Mouse (Mus musculus): ENCODE measurements around the gene Ssh2. TPM values are rescaled to one million over a fixed set of nuclear protein-coding genes. Genes with fewer than 3 reads are reported as not detected.
A peak's percentile ranks its signal among the peaks of the same experiment; 100 is the strongest.

Gene Ssh2
- total RNA-seq, 2 experiments from 2014 or later = 10.8 to 20.6 TPM

DNA sequence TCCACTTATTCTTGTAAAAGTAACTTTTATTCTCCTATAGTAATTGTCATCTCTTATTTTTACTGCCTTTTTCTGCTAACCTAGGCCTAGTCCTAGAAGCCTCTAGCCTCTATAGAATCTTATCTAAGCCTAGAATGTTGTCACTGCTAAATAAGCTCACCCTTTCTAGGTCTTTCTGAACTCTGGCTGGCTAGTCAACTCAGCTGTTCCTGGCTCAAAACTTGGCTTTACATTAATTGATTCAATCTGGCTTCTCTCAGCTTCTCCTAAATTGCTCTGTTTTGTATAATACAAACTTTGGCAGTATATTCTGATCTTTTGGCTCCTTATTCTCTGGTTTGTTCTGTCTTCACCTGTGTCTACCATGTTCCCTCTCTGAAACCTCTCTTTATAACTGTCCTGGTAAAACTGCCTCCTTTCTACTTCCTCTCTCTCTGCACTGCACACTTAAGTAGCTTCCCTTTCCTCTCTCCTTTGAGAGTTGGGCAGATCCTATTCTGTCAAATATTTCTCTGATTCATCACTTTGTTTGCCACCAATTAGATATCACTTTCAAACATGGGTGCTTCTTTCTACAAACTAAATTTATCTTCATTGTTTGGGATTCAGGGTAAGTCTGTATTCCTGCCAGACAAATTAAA lies 102.5 kb downstream of the Ssh2 start:
- no peak for ATAC-seq (replicated peaks; ENCODE audit: low FRiP score, poor library complexity, severe bottlenecking)

DNA sequence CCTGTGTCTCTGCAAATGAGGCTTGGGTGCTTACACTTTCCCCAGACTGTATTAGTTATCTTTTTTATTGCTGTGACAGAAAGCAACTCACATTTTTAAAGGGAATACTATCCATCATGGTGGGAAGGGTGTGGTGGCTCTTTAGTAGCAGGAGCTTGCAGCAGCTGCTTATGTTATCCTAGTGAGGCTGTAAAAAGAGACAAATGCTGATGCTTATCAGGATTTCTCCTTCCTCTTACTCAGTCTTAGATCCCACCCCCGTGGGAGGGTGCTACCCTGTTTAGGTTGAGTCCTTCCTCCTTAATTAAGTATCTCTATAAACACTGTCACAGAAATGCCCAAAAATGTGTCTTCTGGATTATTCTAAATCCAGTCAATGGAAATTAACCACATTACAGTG lies 105.1 kb downstream of the Ssh2 start:
- ATAC-seq (replicated peaks; ENCODE audit: low FRiP score, poor library complexity, severe bottlenecking) = no peak

DNA sequence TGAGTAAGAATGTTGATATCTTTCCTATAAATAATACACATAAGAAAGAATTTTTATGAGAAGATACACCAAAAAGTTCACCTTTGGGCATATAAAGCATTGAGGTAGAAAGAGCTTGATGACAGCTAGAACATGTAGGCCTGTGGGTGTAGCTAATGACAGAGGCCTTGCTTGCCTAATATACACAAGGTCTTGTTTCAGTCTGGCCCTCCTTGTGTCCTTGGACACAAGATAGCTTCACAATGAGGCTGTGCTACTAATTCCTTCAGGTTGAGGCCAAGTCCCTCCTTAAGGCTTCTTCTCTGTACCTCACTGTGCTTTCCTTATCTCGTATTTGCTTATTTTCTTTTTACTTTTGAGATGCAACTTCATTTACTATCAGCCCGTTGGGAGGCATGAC lies 114.4 kb downstream of the Ssh2 start:
- no peak for ATAC-seq (replicated peaks; ENCODE audit: low FRiP score, poor library complexity, severe bottlenecking)

DNA sequence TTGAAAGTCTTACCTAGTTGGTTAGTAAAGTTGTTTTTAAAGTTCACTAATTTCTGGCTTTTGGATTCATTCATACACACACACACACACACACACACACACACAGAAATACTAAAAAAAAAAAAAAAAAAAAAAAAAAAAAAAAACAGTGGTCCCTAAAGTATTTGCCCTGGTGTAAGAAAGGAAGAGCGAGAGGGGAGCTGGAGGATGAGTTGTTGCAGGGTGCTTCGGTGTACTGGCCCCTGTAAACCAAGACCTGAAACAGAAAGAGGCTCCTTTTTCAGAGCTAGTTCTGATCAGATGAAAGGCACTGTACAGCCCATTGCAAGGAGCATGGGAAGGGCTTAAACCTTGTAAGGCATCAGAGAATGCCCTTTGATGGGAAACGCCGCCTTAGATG lies 131.2 kb downstream of the Ssh2 start:
- no peak for ATAC-seq (replicated peaks; ENCODE audit: low FRiP score, poor library complexity, severe bottlenecking)

DNA sequence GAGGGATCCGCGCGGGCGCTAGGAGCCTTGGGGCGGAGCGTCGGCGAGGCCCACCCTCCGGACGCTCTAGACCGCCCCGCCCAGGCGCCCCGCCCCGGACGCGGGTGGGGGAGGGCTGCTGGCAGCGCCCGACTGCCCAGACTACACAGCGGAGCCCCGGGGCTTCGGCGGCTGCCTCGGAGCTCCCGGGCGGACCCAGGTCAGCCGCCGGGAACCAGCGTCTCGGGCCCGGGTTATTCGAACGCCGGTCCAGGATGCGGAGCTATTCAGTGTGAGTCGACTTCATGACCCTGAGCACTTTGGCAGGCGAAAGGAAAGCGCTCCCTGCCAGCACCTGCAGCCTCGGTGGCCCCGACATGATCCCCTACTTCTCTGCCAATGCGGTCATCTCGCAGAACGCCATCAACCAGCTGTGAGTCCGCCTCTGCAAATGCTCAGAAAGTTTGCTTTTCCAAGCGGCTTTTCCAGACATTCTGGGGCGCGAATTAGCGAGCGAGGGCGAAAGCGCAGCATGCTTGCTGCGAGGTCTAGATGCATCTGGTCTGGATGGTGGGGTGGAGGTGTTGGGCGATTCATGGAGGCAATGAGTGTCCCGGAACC lies 132.2 kb downstream of the Ssh2 start:
- peak; percentile 94 for ATAC-seq (replicated peaks; ENCODE audit: low FRiP score, poor library complexity, severe bottlenecking)

DNA sequence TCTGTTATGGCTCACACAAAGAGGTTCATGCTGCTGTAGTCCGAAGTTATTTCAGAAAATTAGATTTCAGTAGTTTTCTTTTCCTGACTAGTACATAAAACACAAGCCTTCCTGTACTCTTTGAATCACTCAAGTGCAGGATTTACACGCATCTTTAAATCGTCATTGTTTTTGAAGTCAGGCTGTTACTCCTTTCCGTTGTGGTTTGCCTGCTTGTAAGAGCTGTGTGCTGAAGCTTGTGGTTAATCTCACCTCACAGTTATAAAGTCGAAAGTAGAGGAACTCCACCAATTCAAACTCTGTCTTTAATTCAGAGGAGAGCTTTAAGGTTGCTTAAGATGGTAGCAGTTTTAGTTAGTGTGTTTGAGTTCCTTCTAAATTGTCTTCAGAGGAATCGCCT lies 132.9 kb downstream of the Ssh2 start:
- no peak for ATAC-seq (replicated peaks; ENCODE audit: low FRiP score, poor library complexity, severe bottlenecking)

DNA sequence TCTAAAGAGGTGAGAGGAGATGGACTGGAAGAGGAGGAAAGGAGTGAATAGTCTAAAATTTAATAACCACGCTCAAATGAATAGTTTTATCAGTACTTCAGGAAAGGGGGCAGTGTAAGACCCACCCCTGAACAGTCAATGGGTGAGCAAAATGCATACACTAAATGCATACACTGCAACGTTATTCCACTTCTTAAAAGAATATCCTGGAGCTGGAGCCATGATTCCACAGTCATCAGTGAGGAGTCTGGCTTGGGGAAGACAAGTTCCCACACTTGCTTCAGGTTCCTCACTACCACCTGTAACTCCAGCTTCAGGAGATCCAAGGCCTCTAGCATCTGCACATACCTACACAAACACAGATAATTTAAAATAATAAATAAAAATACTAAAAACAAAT lies 133.6 kb downstream of the Ssh2 start:
- ATAC-seq (replicated peaks; ENCODE audit: low FRiP score, poor library complexity, severe bottlenecking) = no peak

DNA sequence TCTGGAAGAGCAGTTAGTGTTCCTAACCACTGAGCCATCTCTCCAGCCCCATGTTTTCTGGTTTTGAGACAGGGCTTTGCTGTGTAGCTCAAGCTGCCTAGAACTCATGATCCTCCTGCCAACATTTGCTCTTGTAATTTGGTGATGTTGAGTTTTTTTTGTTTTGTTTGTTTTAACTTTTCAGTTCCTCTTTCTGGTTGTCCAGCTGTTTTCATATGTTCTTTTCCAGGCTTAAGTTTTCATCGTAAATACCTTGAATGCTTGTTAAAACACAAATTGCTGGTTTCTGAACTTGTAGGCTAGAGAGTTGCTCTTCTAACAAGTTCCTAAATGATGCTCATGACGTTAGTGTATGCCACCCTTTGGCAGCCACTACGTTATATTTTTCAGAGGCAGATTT lies 139.0 kb downstream of the Ssh2 start:
- no peak for ATAC-seq (replicated peaks; ENCODE audit: low FRiP score, poor library complexity, severe bottlenecking)

DNA sequence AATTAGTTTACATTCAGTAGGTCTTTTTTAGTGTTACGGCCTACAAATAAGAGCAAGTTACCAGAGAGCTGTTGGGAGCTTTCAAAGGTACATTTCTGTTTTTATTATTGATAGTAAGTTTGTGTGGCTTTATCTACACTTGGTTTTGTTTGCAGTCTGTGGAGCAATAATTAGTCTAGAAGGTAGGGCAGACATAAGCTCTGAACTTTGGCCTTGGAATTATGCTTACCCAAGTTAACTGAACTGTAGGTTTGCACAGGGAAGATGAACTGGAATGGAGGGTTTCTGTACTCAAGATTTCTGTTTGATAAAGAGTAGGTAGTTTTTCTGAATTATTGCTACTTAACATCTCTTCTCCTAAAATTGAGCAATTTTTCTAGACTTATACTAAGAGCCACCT lies 141.8 kb downstream of the Ssh2 start:
- no peak for ATAC-seq (replicated peaks; ENCODE audit: low FRiP score, poor library complexity, severe bottlenecking)

DNA sequence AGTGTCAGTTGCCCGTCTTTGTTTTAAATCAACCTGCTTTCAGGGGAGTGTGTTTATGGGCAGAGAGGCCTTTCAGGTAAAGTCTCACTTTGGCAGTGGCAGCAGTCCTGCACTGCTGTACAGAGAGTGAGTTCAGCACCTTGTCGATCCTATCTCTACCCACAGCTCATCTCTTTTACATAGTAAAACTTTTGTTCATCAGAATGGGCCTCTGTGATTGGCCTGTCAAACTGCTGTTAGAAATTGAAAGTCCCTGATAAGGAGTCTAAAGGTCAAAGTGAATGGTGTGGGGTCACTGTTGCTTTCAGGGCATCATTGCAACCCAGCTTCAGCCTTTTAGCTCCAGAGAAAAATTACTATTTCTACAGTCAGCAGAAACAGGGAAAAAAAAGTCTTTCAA lies 147.4 kb downstream of the Ssh2 start:
- ATAC-seq (replicated peaks; ENCODE audit: low FRiP score, poor library complexity, severe bottlenecking) = no peak

DNA sequence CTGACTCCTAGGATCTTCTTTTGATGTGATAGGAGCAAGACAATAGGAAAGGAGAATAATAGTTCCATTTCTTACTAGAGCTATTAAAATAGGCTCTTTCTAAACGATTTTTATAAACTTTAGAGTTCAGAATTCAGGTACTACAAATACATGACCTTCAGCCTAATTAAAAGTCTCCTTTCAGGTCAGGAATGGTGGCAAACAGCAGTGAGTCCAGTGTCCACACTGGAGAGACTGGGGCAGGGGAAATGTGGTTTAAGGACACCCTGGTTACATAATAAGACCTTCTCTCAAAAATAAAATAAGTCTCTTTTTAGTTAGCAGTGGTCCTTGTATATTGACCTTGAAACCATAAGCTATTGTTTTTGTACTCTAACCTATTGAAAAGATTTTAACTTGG lies 148.3 kb downstream of the Ssh2 start:
- no peak for ATAC-seq (replicated peaks; ENCODE audit: low FRiP score, poor library complexity, severe bottlenecking)

DNA sequence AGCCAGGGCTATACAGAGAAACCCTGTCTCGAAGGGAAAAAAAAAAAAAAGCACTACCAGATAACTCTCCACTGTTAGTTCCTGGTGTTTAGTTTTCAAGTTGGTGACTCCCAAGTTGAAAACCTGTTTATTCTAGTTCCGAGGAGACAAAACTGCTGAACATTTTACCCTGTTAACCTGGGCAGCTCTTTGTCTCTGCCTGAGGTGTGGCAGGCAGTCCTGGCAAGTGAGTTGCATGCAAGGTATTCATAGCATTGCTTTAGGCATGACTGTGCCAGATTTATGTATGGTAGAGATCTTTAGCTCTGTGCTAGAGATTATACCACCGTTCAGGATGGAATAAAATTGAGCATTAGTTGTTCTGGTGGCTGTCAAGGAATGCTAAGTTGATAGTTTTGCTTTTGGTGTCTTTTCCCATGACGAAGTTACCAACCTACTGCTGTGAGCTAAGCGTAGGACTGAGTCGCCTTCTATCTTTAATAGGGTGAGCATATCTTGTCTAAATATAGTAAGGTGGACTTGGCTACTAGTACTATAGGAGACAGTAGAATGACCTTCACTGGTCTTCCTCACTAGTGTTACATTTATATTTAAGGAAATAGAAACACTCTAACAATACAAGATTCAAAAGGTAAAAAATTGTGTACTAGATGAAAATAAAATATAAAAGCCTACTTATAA lies 149.8 kb downstream of the Ssh2 start:
- no peak for ATAC-seq (replicated peaks; ENCODE audit: low FRiP score, poor library complexity, severe bottlenecking)

DNA sequence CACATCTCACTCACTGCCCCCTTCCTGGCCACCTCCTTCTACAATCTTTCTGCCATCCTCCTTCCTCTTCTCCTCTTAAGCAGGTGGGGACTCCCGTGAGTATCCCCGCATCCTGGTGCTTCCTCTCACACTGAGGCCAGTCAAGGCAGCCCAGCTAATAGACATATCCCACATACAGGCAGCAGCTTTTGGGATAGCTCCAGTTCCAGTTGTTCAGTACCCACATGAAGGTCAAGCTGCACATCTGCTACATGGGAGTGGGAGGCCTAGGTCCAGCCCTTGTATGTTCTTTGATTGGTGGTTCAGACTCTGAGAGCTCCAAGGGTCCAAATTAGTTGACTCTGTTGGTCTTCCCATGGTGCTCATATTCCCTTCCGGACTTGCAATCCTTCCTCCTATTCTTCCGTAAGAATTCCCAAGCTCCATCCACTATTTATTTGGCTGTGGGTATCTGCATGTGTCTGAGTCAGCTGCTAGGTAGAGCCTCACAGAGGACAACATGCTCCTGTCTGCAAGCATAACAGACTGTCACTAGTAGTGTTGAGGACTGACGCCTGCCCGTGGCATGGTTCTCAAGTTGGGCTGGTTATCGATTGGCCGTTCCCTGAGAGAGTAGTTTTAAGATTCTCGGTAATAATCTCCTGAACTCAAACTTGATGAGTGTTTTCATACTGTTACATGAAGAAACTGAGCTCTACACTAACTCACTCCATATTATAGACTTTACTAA lies 151.6 kb downstream of the Ssh2 start:
- no peak for ATAC-seq (replicated peaks; ENCODE audit: low FRiP score, poor library complexity, severe bottlenecking)

DNA sequence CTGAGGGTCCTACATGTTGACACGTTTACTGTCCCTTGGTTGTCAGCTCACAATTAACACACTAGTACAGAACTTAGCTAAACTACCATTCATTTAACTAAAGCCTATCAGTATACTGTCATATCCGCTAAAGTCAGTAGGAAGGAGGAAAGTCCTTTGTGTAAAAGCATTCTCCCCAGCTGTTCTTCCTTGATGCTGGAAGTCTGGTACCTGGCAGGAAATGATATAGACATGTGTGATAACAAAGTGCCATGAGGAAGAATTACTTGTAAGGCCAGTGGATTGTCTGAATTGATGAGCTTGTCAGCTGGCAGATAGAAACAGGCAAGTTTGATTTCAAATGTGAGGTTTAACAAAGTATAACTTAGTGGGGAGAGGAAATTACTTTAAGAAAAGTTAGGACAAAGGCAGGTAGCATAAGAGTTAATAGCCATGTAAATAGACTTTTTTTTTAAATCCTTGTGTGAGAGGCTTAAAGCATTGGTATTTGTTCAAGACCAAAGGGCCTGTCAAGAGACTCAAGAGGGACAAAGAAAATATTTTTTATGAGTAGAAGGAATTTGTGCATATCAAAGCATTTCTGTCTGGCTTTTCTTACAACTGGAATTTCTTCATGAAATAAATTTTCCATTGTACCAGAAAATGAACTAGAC lies 153.2 kb downstream of the Ssh2 start:
- ATAC-seq (replicated peaks; ENCODE audit: low FRiP score, poor library complexity, severe bottlenecking) = no peak

DNA sequence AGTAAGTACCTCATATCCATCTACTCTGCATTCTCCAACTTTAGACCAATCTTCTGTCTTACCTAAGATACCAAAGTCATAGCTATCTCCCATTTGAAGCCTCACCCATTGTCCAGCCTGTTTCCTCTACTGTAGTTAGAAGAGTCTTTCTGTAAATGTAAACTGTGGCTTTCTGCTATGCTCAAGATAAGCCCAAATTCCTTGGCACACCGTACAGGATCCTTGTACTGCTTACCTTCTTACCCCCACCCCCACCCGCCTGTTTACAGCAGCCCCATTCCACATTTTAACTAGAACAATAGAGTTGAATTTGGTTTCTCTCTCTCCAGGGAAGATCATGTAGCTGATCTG lies 153.7 kb downstream of the Ssh2 start:
- no peak for ATAC-seq (replicated peaks; ENCODE audit: low FRiP score, poor library complexity, severe bottlenecking)

DNA sequence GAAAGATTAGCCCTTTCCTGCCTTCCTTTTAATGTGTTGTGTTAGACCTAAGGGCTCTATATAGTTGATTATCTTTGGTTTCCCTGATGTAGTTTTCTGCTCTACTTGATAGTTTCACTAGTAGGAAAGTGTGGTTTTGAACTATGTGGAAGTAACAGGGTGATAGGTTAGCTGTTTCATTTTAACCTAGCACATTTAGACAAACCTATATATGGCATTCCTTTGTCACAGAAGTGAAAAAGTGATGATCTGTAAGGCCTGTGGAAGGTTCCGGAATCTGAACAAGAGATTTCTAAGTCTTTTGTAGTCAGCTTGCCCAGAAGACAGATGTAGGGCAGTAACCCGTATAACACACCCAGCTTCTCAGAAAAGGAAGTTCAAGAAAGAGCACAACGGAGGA lies 155.0 kb downstream of the Ssh2 start:
- ATAC-seq (replicated peaks; ENCODE audit: low FRiP score, poor library complexity, severe bottlenecking) = no peak

DNA sequence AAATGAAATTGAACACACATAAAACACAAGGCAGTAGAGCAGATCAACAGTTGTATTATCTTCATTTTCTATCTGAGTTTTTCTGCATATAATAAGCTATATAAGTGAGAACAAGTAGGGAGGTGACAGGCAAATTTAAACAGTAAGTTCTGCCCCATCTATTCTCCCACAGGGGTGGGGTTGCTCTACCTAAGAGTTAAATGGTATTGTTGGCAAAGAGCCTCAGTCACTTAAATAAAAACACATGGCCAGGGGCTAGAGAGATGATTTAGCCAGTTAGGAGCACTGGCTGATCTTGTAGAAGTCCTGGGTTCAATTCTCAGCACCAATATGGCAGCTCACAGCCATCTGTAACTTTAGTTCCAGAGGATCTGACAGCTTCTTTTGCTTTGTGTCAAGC lies 155.6 kb downstream of the Ssh2 start:
- ATAC-seq (replicated peaks; ENCODE audit: low FRiP score, poor library complexity, severe bottlenecking) = no peak

DNA sequence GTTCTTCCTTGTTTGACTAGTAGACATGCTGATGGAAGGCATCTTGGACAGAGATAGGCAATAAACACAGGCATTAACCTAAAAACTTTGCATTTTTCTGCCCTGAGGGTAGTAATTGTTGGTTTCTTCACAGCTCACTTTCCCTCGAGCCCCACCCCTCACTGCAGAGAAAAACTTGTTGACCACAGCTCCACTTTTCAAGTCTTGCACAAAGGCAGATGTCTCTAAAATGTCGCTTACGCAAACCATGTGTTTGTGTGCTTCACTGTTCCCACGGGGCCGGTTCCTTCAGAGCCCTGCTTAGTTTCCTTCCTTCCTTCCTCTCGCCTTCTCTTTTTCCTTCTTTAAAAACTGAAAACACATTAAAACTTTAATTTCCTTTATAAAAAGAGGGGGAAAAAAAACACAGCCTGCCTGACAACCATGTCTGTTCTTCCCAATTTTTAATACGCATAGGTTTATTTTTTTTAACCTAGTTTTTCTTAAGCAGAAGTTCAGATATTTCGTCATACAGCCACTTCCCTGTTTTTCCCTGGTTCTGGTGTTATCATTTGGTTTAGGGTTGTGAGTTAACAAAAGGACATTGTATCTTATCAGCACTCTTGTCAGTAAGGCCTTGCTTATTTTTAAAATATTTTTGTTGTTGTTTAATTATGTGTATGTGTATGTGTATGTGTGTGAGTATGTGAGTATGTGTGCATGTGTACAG lies 156.3 kb downstream of the Ssh2 start:
- ATAC-seq (replicated peaks; ENCODE audit: low FRiP score, poor library complexity, severe bottlenecking) = no peak

DNA sequence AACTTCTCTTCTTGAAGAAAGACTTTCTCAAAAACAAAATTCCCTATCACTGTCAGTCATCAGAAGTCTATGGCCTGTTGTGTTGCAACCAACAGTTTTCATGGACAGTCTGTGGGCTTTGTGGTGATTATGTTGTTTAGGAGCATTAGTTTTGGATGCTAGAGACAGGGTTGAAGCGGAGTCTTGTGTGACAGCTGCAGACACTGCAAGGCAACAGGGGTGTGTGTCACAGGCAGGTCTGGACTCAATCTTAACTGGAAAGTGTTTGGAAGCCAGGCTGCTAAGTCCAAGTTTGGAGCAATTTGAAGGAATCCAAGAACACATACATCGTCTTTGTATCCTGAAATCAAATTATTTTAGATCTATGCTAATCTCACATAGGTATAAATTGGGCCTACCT lies 162.5 kb downstream of the Ssh2 start:
- no peak for ATAC-seq (replicated peaks; ENCODE audit: low FRiP score, poor library complexity, severe bottlenecking)

DNA sequence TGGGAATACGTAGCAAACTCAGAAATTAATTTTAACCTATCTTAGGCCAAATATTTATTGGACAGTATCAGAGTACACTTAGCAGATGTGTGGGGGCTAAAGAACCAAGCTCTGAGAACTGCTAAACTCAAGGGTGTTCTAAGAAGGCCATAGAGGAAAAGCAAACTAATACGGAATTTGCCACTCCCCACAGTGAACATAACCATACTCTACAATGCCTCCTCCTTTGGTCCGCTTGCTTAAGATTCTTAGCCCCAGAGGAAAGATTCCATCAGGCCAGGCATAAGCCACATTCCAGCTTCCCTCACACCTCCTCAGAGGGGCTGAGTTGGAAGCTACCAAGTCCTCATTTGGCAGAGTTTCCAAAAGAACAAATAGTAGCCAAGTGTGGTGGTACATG lies 165.1 kb downstream of the Ssh2 start:
- no peak for ATAC-seq (replicated peaks; ENCODE audit: low FRiP score, poor library complexity, severe bottlenecking)

Data from erythroblast, adult 5-6 weeks (primary cell).